Mouse (Mus musculus): Measurements from ENCODE around the gene Cobl.

Cobl gene

GRCm38 (mm10) chr11:12464181-12465162 is at the start of gene Cobl:
Cobl (minus strand) TSS chr11:12464960.
- no peak for DNase-seq

- no peak for DNase-seq
Measured at GRCm38 (mm10) chr11:12513796-12514195, 49.0 kb upstream of the Cobl start.

GRCm38 (mm10) chr11:12506371-12506890 is 41.7 kb upstream of the Cobl start:
- DNase-seq: no peak

- DNase-seq: no peak
Measured at GRCm38 (mm10) chr11:12503756-12504155, 39.0 kb upstream of the Cobl start.

- no peak for DNase-seq
Measured at GRCm38 (mm10) chr11:12501721-12502120, 37.0 kb upstream of the Cobl start.

- DNase-seq: no peak
Measured at GRCm38 (mm10) chr11:12493791-12494190, 29.0 kb upstream of the Cobl start.

GRCm38 (mm10) chr11:12479856-12480403 is 15.2 kb upstream of the Cobl start:
- no peak for DNase-seq

GRCm38 (mm10) chr11:12474299-12474935 is 9.7 kb upstream of the Cobl start:
- no peak for DNase-seq

GRCm38 (mm10) chr11:12473625-12474298 is 9.0 kb upstream of the Cobl start:
- DNase-seq: no peak

GRCm38 (mm10) chr11:12469638-12470037 is 4.9 kb upstream of the Cobl start:
- no peak for DNase-seq

- DNase-seq: no peak
Measured at GRCm38 (mm10) chr11:12468661-12469060, 3.9 kb upstream of the Cobl start.

GRCm38 (mm10) chr11:12467836-12468235 is 3.1 kb upstream of the Cobl start:
- DNase-seq: no peak

- DNase-seq: no peak
Measured at GRCm38 (mm10) chr11:12467217-12467616, 2.5 kb upstream of the Cobl start.

- DNase-seq: no peak
Measured at GRCm38 (mm10) chr11:12466606-12467005, 1.8 kb upstream of the Cobl start.

GRCm38 (mm10) chr11:12465229-12465628 is 469 bp upstream of the Cobl start:
- no peak for DNase-seq

- no peak for DNase-seq
Measured at GRCm38 (mm10) chr11:12463615-12464170, 1.1 kb downstream of the Cobl start.

GRCm38 (mm10) chr11:12459781-12460581 is 4.8 kb downstream of the Cobl start:
- no peak for DNase-seq

GRCm38 (mm10) chr11:12458814-12459213 is 5.9 kb downstream of the Cobl start:
- no peak for DNase-seq

- no peak for DNase-seq
Measured at GRCm38 (mm10) chr11:12458392-12458791, 6.4 kb downstream of the Cobl start.

- no peak for DNase-seq
Measured at GRCm38 (mm10) chr11:12448101-12448500, 16.7 kb downstream of the Cobl start.

GRCm38 (mm10) chr11:12445222-12445621 is 19.5 kb downstream of the Cobl start:
- DNase-seq: no peak

- no peak for DNase-seq
Measured at GRCm38 (mm10) chr11:12444215-12444614, 20.5 kb downstream of the Cobl start.
